Mouse (Mus musculus) heart, embryonic 16.5 days (tissue): Measurements from ENCODE around the gene Ecel1. TPM values are rescaled to one million over a fixed set of nuclear protein-coding genes. Genes with fewer than 3 reads are reported as not detected.
A peak's percentile ranks its signal among the peaks of the same experiment; 100 is the strongest.

Experiments
- ATAC-seq: fragments of 200-750 bp; cut with Nextera tagmentation; replicated peaks from 2 replicates; pipeline ENCODE4 v1.8.0; 2017; ENCODE audit warnings: moderate number of reproducible peaks; ENCODE audit not compliant: insufficient read depth, low FRiP score; ENCODE audit errors: extremely low read depth
- H3K27ac ChIP-seq: fragments of 300-500 bp; sonication (generic); 2 replicates; pipeline ENCODE4 v1.5.1; 2014; ENCODE audit warnings: mild to moderate bottlenecking, low read length, control low read depth, moderate library complexity
- H3K27me3 ChIP-seq: fragments of 300-500 bp; sonication (generic); 2 replicates; pipeline ENCODE4 v1.6.1; 2014; ENCODE audit warnings: low read length, mixed read lengths; ENCODE audit not compliant: control insufficient read depth, insufficient read depth
- H3K36me3 ChIP-seq: fragments of 300-500 bp; sonication (generic); 2 replicates; pipeline ENCODE4 v1.6.1; 2014; ENCODE audit not compliant: control insufficient read depth, insufficient read depth
- H3K4me1 ChIP-seq: fragments of 300-500 bp; sonication (generic); 2 replicates; pipeline ENCODE4 v1.6.1; 2014; ENCODE audit warnings: low read length, mixed read lengths; ENCODE audit not compliant: control insufficient read depth, insufficient read depth
- H3K4me2 ChIP-seq: fragments of 300-500 bp; sonication (generic); 2 replicates; pipeline ENCODE4 v1.6.1; 2014; ENCODE audit warnings: low read depth, mild to moderate bottlenecking, control low read depth, low read length
- H3K4me3 ChIP-seq: fragments of 300-500 bp; sonication (generic); 2 replicates; pipeline ENCODE4 v1.5.1; 2014; ENCODE audit warnings: mild to moderate bottlenecking, control low read depth, low read length
- H3K9ac ChIP-seq: fragments of 300-500 bp; sonication (generic); 2 replicates; pipeline ENCODE4 v1.6.1; 2014; ENCODE audit warnings: low read length, control low read depth
- H3K9me3 ChIP-seq: fragments of 300-500 bp; sonication (generic); replicated peaks from 2 replicates; pipeline ENCODE4 v1.6.1; 2016; ENCODE audit warnings: low read length; ENCODE audit not compliant: control insufficient read depth
- WGBS: fragments of 180-500 bp; shearing (Covaris S2); extraction: QIAGEN DNeasy Blood & Tissue Kit; methylation state at CpG from one replicate; pipeline ENCODE4 v1.1.7; 2014; 5-methylcytosine and 5-hydroxymethylcytosine counted together
- polyA plus RNA-seq: library from polyadenylated mRNA; unstranded; fragments of >200 nt; fragmentation: Nextera tagmentation; extraction: Ambion mirVana; gene quantifications from 2 replicates; pipeline ENCODE4 v1.2.1, GENCODE M21; 2015

The Ecel1 gene
- polyA plus RNA-seq, 1 experiment from 2014 or later, result 0.88 TPM

GRCm38 (mm10) chr1:87174006-87174955 is 18.0 kb upstream of the Ecel1 start:
- H3K27ac ChIP-seq, result no peak overlapping the region

GRCm38 (mm10) chr1:87172316-87172715 is 16.0 kb upstream of the Ecel1 start:
- no peaks in the 10 kb centered on the region for H3K9me3 ChIP-seq
- H3K9ac ChIP-seq, result no peak overlapping the region
- H3K27ac ChIP-seq, result no peak overlapping the region
- no peak overlapping the region for H3K4me3 ChIP-seq
- H3K4me1 ChIP-seq, result peaks cover 3% of the 10 kb centered on the region
- H3K36me3 ChIP-seq, result no peaks in the 10 kb centered on the region
- H3K27me3 ChIP-seq, result peaks cover 42% of the 10 kb centered on the region
- WGBS, result 36% methylated on average over 9 of the region's 9 CpGs
- no peak overlapping the region for H3K4me2 ChIP-seq
- ATAC-seq, result no peak

More at GRCm38 (mm10) chr1:87174006-87174955, 18.0 kb upstream of the Ecel1 start:
- no peak for ATAC-seq
- no peaks in the 10 kb centered on the region for H3K36me3 ChIP-seq
- 26% methylated on average over 28 of the region's 28 CpGs for WGBS
- H3K9me3 ChIP-seq, result no peaks in the 10 kb centered on the region
- 0 out of 2 replicates have a peak overlapping the region, but pooled peaks have one; percentile 7 for H3K9ac ChIP-seq
- no peak overlapping the region for H3K4me3 ChIP-seq
- H3K27me3 ChIP-seq, result peaks cover 41% of the 10 kb centered on the region
- peak overlapping the region; percentile 41; the same call in 1 of the 2 replicates for H3K4me2 ChIP-seq
- H3K4me1 ChIP-seq, result peaks cover 3% of the 10 kb centered on the region

- Histone ChIP-seq H3K9me3 (no peaks in the 10 kb centered on the region), H3K4me3 (no peak overlapping the region), H3K27me3 (peaks cover 40% of the 10 kb centered on the region), H3K9ac (no peak overlapping the region), H3K27ac (no peak overlapping the region), H3K36me3 (no peaks in the 10 kb centered on the region), H3K4me1 (peaks cover 3% of the 10 kb centered on the region), H3K4me2 (no peak overlapping the region)
- no peak for ATAC-seq
- WGBS, result 82% methylated on average over 1 of the region's 1 CpGs
These were observed 15.0 kb upstream of the Ecel1 start for GRCm38 (mm10) chr1:87171312-87171711.

GRCm38 (mm10) chr1:87170458-87170857 is 14.1 kb upstream of the Ecel1 start:
- Histone ChIP-seq H3K4me2 (no peak overlapping the region), H3K9ac (no peak overlapping the region), H3K27me3 (peaks cover 48% of the 10 kb centered on the region), H3K4me3 (no peak overlapping the region), H3K36me3 (no peaks in the 10 kb centered on the region), H3K27ac (no peak overlapping the region), H3K9me3 (no peaks in the 10 kb centered on the region), H3K4me1 (no peaks in the 10 kb centered on the region)
- no peak for ATAC-seq
- WGBS, result 11% methylated on average over 19 of the region's 19 CpGs

- Histone ChIP-seq H3K9me3 (no peaks in the 10 kb centered on the region), H3K36me3 (no peaks in the 10 kb centered on the region), H3K9ac (no peak overlapping the region), H3K4me3 (no peak overlapping the region), H3K4me2 (no peak overlapping the region), H3K27me3 (peaks cover 52% of the 10 kb centered on the region), H3K27ac (no peak overlapping the region), H3K4me1 (no peaks in the 10 kb centered on the region)
- 54% methylated on average over 9 of the region's 9 CpGs for WGBS
- ATAC-seq, result no peak
These were observed 8.5 kb upstream of the Ecel1 start for GRCm38 (mm10) chr1:87164796-87165184.

GRCm38 (mm10) chr1:87164164-87164795 is 8.0 kb upstream of the Ecel1 start:
- Histone ChIP-seq H3K9ac (no peak overlapping the region), H3K27ac (no peak overlapping the region), H3K9me3 (no peaks in the 10 kb centered on the region), H3K4me1 (no peaks in the 10 kb centered on the region), H3K4me3 (no peak overlapping the region), H3K4me2 (no peak overlapping the region), H3K36me3 (no peaks in the 10 kb centered on the region), H3K27me3 (peaks cover 50% of the 10 kb centered on the region)
- WGBS, result 22% methylated on average over 11 of the region's 11 CpGs
- ATAC-seq, result no peak

- H3K27me3 ChIP-seq, result peaks cover 76% of the 10 kb centered on the region
- no peaks in the 10 kb centered on the region for H3K36me3 ChIP-seq
- no peak overlapping the region for H3K9ac ChIP-seq
- ATAC-seq, result no peak
- no peak overlapping the region for H3K27ac ChIP-seq
- 71% methylated on average over 3 of the region's 3 CpGs for WGBS
- H3K4me2 ChIP-seq, result no peak overlapping the region
- H3K9me3 ChIP-seq, result no peaks in the 10 kb centered on the region
- no peaks in the 10 kb centered on the region for H3K4me1 ChIP-seq
- no peak overlapping the region for H3K4me3 ChIP-seq
These were observed 3.1 kb upstream of the Ecel1 start for GRCm38 (mm10) chr1:87159396-87159795.

- Histone ChIP-seq H3K9me3 (no peaks in the 10 kb centered on the region), H3K4me3 (peak overlapping the region; percentile 33), H3K36me3 (no peaks in the 10 kb centered on the region), H3K27me3 (peaks cover 95% of the 10 kb centered on the region), H3K9ac (no peak overlapping the region), H3K4me1 (no peaks in the 10 kb centered on the region), H3K4me2 (peak overlapping the region; percentile 51), H3K27ac (no peak overlapping the region)
- WGBS, result 2% methylated on average over 41 of the region's 56 CpGs
- ATAC-seq, result no peak; the same call in 1 of the 2 replicates
These were observed 656 bp downstream of the Ecel1 start for GRCm38 (mm10) chr1:87155531-87156198.
